Mouse (Mus musculus): Measurements from ENCODE around the gene Rap1b.

- TF ChIP-seq GATA1 (IDR thresholded peaks at IDR 0.05; ENCODE audit: borderline replicate concordance, low read length) (no peak), FLI1 (IDR thresholded peaks at IDR 0.05; ENCODE audit: low read length) (no peak)
Measured at GRCm38 (mm10) chr10:117823321-117823720, 22.5 kb downstream of the Rap1b start.

Measured in megakaryocyte, embryonic 14.5 days (primary cell).